Mouse (Mus musculus): ENCODE data around the gene Haus5. TPM values are rescaled to one million over a fixed set of nuclear protein-coding genes. Genes with fewer than 3 reads are reported as not detected.

Haus5 gene
- polyA plus RNA-seq, 1 experiment, result 25.9 TPM

- peaks cover 20% of the 10 kb centered on the region for H3K79me3 ChIP-seq (ENCODE audit: low read depth)
- TF ChIP-seq MAX (IDR thresholded peaks at IDR 0.05) (peak; percentile 44), USF1 (IDR thresholded peaks at IDR 0.05; ENCODE audit: low read depth) (no peak), FOSL1 (IDR thresholded peaks at IDR 0.05; ENCODE audit: insufficient read depth, low read length, poor library complexity, severe bottlenecking) (no peak)
- H3ac ChIP-seq (ENCODE audit: control insufficient read depth, insufficient read length, low read depth), result peak within 1 kb of the TSS; percentile 77
- peaks cover 37% of the 10 kb centered on the region for H3K79me2 ChIP-seq (ENCODE audit: control insufficient read depth, insufficient read depth)
- H3K36me3 ChIP-seq (ENCODE audit: control insufficient read depth, insufficient read depth), result peaks cover 23% of the 10 kb centered on the region
- H3K4me3 ChIP-seq (ENCODE audit: insufficient read depth, poor library complexity, severe bottlenecking), result peak within 1 kb of the TSS; percentile 84
- H3K27me3 ChIP-seq (ENCODE audit: control insufficient read depth, insufficient read depth, insufficient read length), result peaks cover 9% of the 10 kb centered on the region
Observed at GRCm38 (mm10) chr7:30625530-30626384, 39.0 kb downstream of the Haus5 start, which contains the start of gene Cox6b1. Cox6b1 (minus strand) TSS chr7:30626151.

- Histone ChIP-seq H3K27me3 (ENCODE audit: control insufficient read depth, insufficient read depth, insufficient read length) (no peaks in the 10 kb centered on the region), H3K79me2 (ENCODE audit: control insufficient read depth, insufficient read depth) (peaks cover 25% of the 10 kb centered on the region), H3ac (ENCODE audit: control insufficient read depth, insufficient read length, low read depth) (no peak overlapping the region), H3K36me3 (ENCODE audit: control insufficient read depth, insufficient read depth) (peaks cover 41% of the 10 kb centered on the region), H3K79me3 (ENCODE audit: low read depth) (peaks cover 7% of the 10 kb centered on the region), H3K4me3 (ENCODE audit: insufficient read depth, poor library complexity, severe bottlenecking) (no peak overlapping the region)
- TF ChIP-seq CEBPB (IDR thresholded peaks at IDR 0.05; ENCODE audit: low read depth), result no peak
- no peak for TF ChIP-seq CTCF (IDR thresholded peaks at IDR 0.05; ENCODE audit: control insufficient read depth, insufficient read depth, insufficient read length)
- no peak for TF ChIP-seq FOSL1 (IDR thresholded peaks at IDR 0.05; ENCODE audit: insufficient read depth, low read length, poor library complexity, severe bottlenecking)
- no peak for TF ChIP-seq MAX (IDR thresholded peaks at IDR 0.05)
- no peak for TF ChIP-seq USF1 (IDR thresholded peaks at IDR 0.05; ENCODE audit: low read depth)
Observed at GRCm38 (mm10) chr7:30619202-30619601, 45.6 kb downstream of the Haus5 start.

GRCm38 (mm10) chr7:30618658-30619057, 46.1 kb downstream of the Haus5 start:
- TF ChIP-seq MYOD1 (IDR thresholded peaks at IDR 0.05; ENCODE audit: control insufficient read depth, insufficient read length, low read depth) (no peak), FOSL1 (IDR thresholded peaks at IDR 0.05; ENCODE audit: insufficient read depth, low read length, poor library complexity, severe bottlenecking) (no peak), MYOG (IDR thresholded peaks at IDR 0.05; ENCODE audit: control insufficient read depth, extremely low read depth, insufficient read length) (no peak), USF1 (IDR thresholded peaks at IDR 0.05; ENCODE audit: low read depth) (no peak), CTCF (IDR thresholded peaks at IDR 0.05; ENCODE audit: control insufficient read depth, insufficient read depth, insufficient read length) (no peak), MAX (IDR thresholded peaks at IDR 0.05) (no peak), CEBPB (IDR thresholded peaks at IDR 0.05; ENCODE audit: low read depth) (no peak)
- Histone ChIP-seq H3ac (ENCODE audit: control insufficient read depth, insufficient read length, low read depth) (no peak overlapping the region), H3K4me3 (ENCODE audit: insufficient read depth, poor library complexity, severe bottlenecking) (no peak overlapping the region), H3K27me3 (ENCODE audit: control insufficient read depth, insufficient read depth, insufficient read length) (no peaks in the 10 kb centered on the region), H3K36me3 (ENCODE audit: control insufficient read depth, insufficient read depth) (peaks cover 37% of the 10 kb centered on the region), H3K79me3 (ENCODE audit: low read depth) (peaks cover 5% of the 10 kb centered on the region), H3K79me2 (ENCODE audit: control insufficient read depth, insufficient read depth) (peaks cover 20% of the 10 kb centered on the region)

- Histone ChIP-seq H3K27me3 (ENCODE audit: control insufficient read depth, insufficient read depth, insufficient read length) (no peaks in the 10 kb centered on the region), H3K4me3 (ENCODE audit: insufficient read depth, poor library complexity, severe bottlenecking) (no peak overlapping the region), H3K79me3 (ENCODE audit: low read depth) (no peaks in the 10 kb centered on the region), H3K36me3 (ENCODE audit: control insufficient read depth, insufficient read depth) (peaks cover 18% of the 10 kb centered on the region), H3ac (ENCODE audit: control insufficient read depth, insufficient read length, low read depth) (no peak overlapping the region), H3K79me2 (ENCODE audit: control insufficient read depth, insufficient read depth) (peaks cover 6% of the 10 kb centered on the region)
- TF ChIP-seq MAX (IDR thresholded peaks at IDR 0.05) (no peak), CTCF (IDR thresholded peaks at IDR 0.05; ENCODE audit: control insufficient read depth, insufficient read depth, insufficient read length) (no peak), USF1 (IDR thresholded peaks at IDR 0.05; ENCODE audit: low read depth) (no peak), MYOG (IDR thresholded peaks at IDR 0.05; ENCODE audit: control insufficient read depth, extremely low read depth, insufficient read length) (no peak), MYOD1 (IDR thresholded peaks at IDR 0.05; ENCODE audit: control insufficient read depth, insufficient read length, low read depth) (no peak), FOSL1 (IDR thresholded peaks at IDR 0.05; ENCODE audit: insufficient read depth, low read length, poor library complexity, severe bottlenecking) (no peak), CEBPB (IDR thresholded peaks at IDR 0.05; ENCODE audit: low read depth) (no peak)
Observed at GRCm38 (mm10) chr7:30615049-30615760, 49.6 kb downstream of the Haus5 start.

GRCm38 (mm10) chr7:30614454-30614853, 50.3 kb downstream of the Haus5 start:
- H3K79me2 ChIP-seq (ENCODE audit: control insufficient read depth, insufficient read depth), result peaks cover 6% of the 10 kb centered on the region
- H3K27me3 ChIP-seq (ENCODE audit: control insufficient read depth, insufficient read depth, insufficient read length), result no peaks in the 10 kb centered on the region
- no peak overlapping the region for H3ac ChIP-seq (ENCODE audit: control insufficient read depth, insufficient read length, low read depth)
- no peaks in the 10 kb centered on the region for H3K79me3 ChIP-seq (ENCODE audit: low read depth)
- TF ChIP-seq CEBPB (IDR thresholded peaks at IDR 0.05; ENCODE audit: low read depth) (peak; percentile 62), MYOG (IDR thresholded peaks at IDR 0.05; ENCODE audit: control insufficient read depth, extremely low read depth, insufficient read length) (no peak)
- H3K36me3 ChIP-seq (ENCODE audit: control insufficient read depth, insufficient read depth), result peaks cover 18% of the 10 kb centered on the region
- H3K4me3 ChIP-seq (ENCODE audit: insufficient read depth, poor library complexity, severe bottlenecking), result no peak overlapping the region

All from C2C12 (cell line).